Mouse (Mus musculus) CD8-positive naive resting alpha-beta T cell, adult 2 months (primary cell): ENCODE measurements around the gene Adora2b.

Experiments
- DNase-seq, 2 experiments: peaks; one replicate each; pipeline ENCODE4 v3.0.0; 2022; ENCODE audit warnings: low read depth in 2 of 2, low spot score in 2 of 2

Gene Adora2b

DNA sequence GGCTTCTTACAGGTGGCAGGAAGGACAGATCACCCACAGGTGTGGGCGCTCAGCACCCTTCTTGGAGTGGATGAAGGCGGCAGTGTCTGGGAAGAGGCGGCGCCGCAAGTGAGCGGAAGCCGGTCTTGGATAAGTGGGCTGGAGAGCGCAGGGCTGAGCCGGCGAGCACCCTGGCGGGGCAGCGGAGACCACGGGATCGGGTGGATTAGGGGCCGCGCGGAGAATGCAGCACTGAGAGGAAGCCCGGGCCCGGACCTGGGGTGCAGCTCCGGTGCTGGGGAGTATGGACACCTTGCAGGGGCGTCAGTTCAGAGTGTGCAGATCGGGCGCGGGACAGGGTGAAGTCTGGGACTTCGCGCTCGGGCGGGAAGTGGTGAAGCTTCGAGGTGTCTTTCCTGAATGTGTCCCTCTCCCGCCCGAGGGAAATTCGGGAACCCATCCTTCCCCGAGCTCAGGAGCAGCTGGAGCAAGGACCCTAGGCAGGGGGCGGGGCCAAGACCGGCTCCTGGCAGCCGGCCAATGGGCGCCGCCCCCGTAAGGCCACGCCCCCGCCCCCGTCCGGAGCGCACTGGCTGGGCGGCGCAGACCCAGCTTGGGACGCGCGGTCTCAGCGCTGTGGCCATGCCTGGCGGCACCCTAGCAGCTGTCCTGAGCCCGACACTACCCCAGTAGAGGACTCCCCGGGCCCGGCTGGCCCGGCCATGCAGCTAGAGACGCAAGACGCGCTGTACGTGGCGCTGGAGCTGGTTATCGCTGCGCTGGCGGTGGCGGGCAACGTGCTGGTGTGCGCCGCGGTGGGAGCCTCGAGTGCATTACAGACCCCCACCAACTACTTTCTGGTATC, at the start of gene Adora2b:
TSS of gene Adora2b (plus strand) at position 584 of the 844 bp plus-strand sequence.
- no peak for DNase-seq

- DNase-seq, result no peak
Measured at GRCm38 (mm10) chr11:62200901-62201512, 47.8 kb upstream of the Adora2b start.

DNA sequence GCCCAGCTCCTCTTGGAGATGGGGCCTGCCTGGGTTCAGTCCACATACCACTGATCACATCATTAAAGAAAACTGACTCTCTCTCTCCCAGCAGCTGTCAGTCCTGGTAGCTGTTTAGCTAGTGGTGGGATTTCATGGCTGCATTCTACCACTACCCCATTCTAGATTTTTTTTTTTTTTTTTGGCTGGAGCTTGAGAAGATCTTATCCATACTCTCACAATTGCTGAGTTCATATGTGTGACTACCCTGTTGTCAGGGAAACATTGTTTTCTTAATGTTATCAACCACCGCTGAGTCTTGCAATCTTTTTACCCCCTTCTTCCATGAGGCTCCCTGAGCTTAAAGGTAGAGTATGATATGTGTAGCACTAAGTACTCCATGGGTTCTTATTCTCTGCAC, 46.1 kb upstream of the Adora2b start:
- DNase-seq, result no peak

- DNase-seq, result no peak
Measured at GRCm38 (mm10) chr11:62209111-62209510, 39.7 kb upstream of the Adora2b start.

DNA sequence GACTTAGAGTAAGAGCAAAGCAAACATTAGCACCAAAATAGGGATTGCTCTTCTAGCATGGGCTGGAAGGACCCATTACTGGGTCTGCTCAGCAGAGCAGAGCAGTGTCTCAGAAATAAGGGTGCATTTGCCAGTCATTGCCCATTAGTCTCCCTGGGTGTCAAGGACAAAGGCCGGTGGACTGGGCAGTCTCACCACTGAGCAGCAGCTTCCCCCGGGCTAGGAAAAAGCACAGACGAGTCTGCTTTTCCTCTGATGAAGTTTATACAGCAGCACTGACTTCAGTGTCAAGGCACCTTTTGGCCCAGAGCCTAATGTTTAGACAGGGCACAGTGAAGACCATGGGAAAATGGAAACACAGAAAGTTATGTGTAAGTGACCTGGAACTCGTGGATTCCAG, 38.9 kb upstream of the Adora2b start:
- DNase-seq, result no peak

DNA sequence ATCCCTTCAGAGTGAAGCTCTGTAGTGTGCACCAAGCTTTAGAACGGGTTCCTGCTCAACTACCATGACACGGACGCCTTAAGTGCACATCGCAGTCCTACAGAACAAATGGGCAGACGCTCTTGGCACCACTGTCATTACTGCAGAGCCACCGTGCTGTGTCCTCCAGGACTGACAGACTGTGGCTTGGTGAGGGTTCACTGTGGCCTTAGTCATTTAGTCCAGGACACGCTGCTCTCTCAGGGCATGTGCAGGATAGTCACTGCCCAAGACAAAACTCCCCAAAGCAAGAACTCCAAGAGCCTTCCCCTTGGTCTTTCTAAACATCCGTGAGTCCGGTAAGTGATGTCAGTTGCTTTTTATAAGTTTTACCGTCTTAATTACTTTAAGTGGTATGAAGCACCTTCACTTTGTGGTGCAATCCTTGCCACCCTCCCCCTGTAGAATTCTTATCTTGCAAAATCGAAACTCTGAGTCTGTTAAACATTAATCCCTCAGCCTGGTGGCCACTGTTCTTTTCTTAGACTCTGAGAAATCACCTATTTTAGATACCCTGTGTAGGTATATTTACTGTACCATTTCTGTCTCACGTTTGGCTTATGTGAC, 35.3 kb upstream of the Adora2b start:
- no peak for DNase-seq

GRCm38 (mm10) chr11:62215107-62215506, 33.7 kb upstream of the Adora2b start:
- DNase-seq, result no peak

- no peak for DNase-seq
Measured at GRCm38 (mm10) chr11:62217751-62218150, 31.0 kb upstream of the Adora2b start.

DNA sequence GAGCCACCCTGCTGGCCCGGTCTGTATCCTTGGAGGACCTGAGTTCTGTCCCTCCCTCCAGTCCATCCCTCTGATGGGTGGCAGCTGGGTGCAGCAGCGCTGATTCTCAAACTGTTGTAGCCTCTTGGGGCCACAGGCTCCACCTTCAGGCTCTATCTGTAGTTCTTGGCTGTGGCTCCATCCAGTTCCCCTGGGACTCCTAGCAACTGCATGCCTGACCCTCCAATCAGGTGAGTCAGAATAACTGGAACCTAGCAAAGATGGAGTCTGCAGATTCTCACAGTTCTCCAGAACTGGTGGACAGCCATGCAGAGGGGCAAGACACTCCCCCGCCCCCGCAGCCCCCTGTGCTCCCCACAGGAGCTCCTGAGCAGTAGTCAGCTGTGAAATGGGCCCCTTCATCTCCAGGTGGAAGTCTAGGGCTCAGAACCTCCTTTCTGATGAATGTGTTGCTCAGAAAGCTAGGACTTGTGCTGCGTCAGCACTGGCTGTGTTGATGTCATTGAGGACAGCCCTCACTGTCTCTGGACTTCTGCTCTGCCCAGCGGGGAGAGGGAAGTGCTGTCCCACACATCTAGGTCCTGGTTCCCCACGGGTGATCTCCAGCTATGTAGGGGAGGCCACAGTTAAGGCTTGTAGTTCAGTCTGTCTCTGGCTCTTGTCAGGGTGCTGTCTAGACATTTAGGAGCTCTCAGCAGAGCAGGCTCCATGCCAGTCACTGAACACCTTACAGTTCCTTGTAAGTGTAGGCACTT, 27.9 kb upstream of the Adora2b start:
- no peak for DNase-seq

DNA sequence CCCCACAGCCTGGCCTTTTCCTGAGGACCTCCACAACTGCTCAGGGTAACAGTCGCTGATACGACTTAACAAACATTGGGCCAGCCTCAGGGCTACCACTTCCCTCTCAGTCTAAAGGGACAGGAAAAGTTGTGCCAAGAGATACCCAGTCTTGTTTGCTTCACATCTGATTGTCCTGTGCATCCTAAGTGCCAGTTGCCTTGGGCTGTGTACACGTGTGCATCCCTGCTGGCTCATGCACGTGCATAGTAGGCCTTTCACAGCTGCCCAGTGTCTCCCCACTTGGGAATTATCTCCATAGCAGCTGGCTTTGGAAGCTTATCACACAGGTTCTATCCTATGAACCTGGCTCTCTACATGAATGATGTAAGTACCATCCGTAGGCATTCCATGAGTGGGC, 25.4 kb upstream of the Adora2b start:
- no peak for DNase-seq

GRCm38 (mm10) chr11:62223962-62224361, 24.8 kb upstream of the Adora2b start:
- DNase-seq, result no peak

GRCm38 (mm10) chr11:62224797-62225196, 24.0 kb upstream of the Adora2b start:
- DNase-seq, result no peak

DNA sequence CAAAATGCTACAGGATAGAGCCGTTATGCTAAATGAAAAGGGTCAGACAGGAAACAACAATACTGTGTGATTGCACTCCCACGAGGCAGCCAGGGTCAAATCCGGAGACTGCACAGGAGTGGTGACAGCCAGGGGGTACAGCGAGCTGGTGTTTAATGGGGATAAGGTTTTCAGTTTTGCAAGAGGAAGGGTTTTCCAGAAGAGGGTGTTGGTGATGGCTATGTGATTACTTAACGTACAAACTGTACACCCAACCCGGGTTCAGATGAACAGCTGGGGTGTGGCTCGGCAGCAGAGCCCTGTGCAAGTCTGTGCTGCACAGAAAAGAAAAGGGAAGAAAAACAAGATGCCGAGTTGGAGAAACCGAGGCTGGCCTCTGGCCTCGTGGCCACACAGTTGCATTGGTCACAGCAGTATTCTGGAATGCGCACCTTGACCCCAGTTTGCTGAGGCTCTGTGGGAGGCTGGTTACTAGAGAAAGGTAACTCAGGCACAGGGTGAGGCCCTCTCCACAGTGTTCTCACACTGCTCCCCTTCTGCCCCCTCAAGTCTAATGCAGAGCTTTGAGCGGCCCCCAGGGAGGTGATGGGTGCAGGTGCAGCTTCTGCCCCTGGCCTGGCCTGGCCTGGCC, 8.0 kb upstream of the Adora2b start:
- no peak for DNase-seq

- no peak for DNase-seq
Measured at GRCm38 (mm10) chr11:62243871-62244270, 4.9 kb upstream of the Adora2b start.

- DNase-seq, result no peak
Measured at GRCm38 (mm10) chr11:62244471-62244870, 4.3 kb upstream of the Adora2b start.

- no peak for DNase-seq
Measured at GRCm38 (mm10) chr11:62247759-62248400, 904 bp upstream of the Adora2b start.

- DNase-seq, result no peak
Measured at GRCm38 (mm10) chr11:62249266-62250037, 668 bp downstream of the Adora2b start.

GRCm38 (mm10) chr11:62251047-62251446, 2.3 kb downstream of the Adora2b start:
- no peak for DNase-seq

DNA sequence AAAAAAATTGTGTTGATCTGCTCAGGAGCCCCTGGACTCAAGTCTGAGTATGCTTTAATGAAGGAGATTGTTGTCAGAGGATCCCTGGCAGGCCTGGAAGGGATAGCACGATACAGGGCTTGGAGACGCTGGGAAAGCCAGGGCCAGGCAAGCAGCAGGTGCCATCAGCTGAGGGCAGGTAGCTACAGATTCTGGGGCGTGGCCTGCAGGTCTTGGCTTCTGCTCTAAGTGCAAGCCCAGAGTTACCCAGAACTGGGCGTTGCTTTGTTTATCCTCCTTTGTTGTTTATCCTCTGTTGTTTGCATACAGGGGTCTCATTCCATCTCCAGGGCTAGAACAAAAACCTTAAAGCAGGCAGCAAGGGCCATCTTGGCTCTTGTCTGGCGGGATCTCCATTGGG, 4.6 kb downstream of the Adora2b start:
- DNase-seq, result no peak

DNA sequence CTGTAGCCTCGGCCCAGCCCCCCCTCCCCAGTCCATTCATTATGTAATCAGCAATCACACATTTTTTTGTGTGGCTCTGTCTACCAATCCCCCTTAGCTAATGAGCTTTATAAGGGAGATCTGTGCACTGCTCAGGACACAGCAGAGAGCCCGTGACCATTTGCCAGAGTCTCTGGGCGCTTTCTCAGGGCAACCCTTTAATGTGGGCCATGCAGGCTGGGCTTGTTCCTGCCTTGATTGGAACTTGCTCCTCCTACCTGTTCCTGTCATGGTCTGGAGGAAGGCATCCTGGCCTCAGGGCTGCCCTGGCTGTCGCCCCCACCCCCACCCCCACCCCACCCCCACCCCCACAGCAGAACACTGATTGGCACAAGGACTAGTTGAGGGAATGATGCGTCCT, 10.4 kb downstream of the Adora2b start:
- no peak for DNase-seq
